Mouse (Mus musculus) heart, embryonic 13.5 days (tissue): ENCODE measurements around the gene Zfp362. TPM values are rescaled to one million over a fixed set of nuclear protein-coding genes. Genes with fewer than 3 reads are reported as not detected.

Experiments
- ATAC-seq: fragments of 200-750 bp; cut with Nextera tagmentation; 2 replicates; pipeline ENCODE4 v1.8.0; 2017; ENCODE audit warnings: moderate TSS enrichment; ENCODE audit not compliant: insufficient number of reproducible peaks, low FRiP score, low TSS enrichment; ENCODE audit errors: extremely low read depth
- H3K27ac ChIP-seq: fragments of 300-500 bp; sonication (generic); replicated peaks from 2 replicates; pipeline ENCODE4 v1.5.1; 2015; ENCODE audit warnings: moderate library complexity, mild to moderate bottlenecking, inconsistent platforms
- H3K27me3 ChIP-seq: fragments of 300-500 bp; sonication (generic); replicated peaks from 2 replicates; pipeline ENCODE4 v1.6.1; 2015; ENCODE audit warnings: mild to moderate bottlenecking, inconsistent platforms
- H3K36me3 ChIP-seq: fragments of 300-500 bp; sonication (generic); 2 replicates; pipeline ENCODE4 v1.6.1; 2015; ENCODE audit warnings: mild to moderate bottlenecking, inconsistent platforms
- H3K4me1 ChIP-seq: fragments of 300-500 bp; sonication (generic); 2 replicates; pipeline ENCODE4 v1.6.1; 2015; ENCODE audit warnings: inconsistent platforms
- H3K4me2 ChIP-seq: fragments of 300-500 bp; sonication (generic); 2 replicates; pipeline ENCODE4 v1.6.1; 2015; ENCODE audit warnings: inconsistent platforms, mild to moderate bottlenecking, moderate library complexity
- H3K4me3 ChIP-seq: fragments of 300-500 bp; sonication (generic); 2 replicates; pipeline ENCODE4 v1.5.1; 2015; ENCODE audit warnings: moderate library complexity, mild to moderate bottlenecking, inconsistent platforms
- H3K9ac ChIP-seq: fragments of 300-500 bp; sonication (generic); 2 replicates; pipeline ENCODE4 v1.6.1; 2015; ENCODE audit warnings: inconsistent platforms, mild to moderate bottlenecking, moderate library complexity
- H3K9me3 ChIP-seq: fragments of 300-500 bp; sonication (generic); 2 replicates; pipeline ENCODE4 v1.6.1; 2016; ENCODE audit warnings: inconsistent platforms
- WGBS: fragments of 180-500 bp; shearing (Covaris S2); methylation state at CpG from one replicate; pipeline ENCODE4 v1.1.7; 2015; ENCODE audit warnings: mixed read lengths; 5-methylcytosine and 5-hydroxymethylcytosine counted together
- polyA plus RNA-seq: library from polyadenylated mRNA; unstranded; fragments of >200 nt; fragmentation: Nextera tagmentation; extraction: Ambion mirVana; gene quantifications from 2 replicates; pipeline ENCODE4 v1.2.1, GENCODE M21; 2015

The Zfp362 gene
- polyA plus RNA-seq, 1 experiment from 2014 or later = 20.9 TPM

DNA sequence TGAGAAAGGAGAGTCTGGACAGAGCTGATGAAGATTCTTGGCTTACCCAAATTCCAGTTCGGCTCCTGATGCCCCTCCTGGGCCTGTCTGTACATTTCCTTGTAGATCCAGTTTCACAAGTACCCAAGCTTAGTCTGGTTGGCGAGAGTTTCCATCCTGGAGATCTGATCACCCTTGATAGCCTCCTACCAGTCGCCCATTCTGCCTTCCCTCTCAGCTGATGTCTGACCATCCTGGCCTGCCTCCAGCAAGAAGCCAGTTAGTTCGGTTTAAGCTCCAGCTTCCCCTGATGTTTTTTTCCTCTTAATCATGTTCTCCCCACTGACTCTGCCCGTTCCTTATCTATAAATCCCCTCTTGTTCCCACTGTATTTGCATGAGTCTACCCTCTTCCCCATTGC is 32.4 kb upstream of the Zfp362 start:
- H3K4me1 ChIP-seq = peaks cover 41% of the 10 kb centered on the region
- ATAC-seq = no peak
- no peak overlapping the region for H3K4me3 ChIP-seq
- WGBS = 31% methylated on average over 5 of the region's 5 CpGs
- no peaks in the 10 kb centered on the region for H3K9me3 ChIP-seq
- no peaks in the 10 kb centered on the region for H3K36me3 ChIP-seq
- no peaks in the 10 kb centered on the region for H3K27me3 ChIP-seq
- no peak overlapping the region for H3K9ac ChIP-seq
- H3K4me2 ChIP-seq = no peak overlapping the region
- peak overlapping the region; percentile 89 for H3K27ac ChIP-seq

DNA sequence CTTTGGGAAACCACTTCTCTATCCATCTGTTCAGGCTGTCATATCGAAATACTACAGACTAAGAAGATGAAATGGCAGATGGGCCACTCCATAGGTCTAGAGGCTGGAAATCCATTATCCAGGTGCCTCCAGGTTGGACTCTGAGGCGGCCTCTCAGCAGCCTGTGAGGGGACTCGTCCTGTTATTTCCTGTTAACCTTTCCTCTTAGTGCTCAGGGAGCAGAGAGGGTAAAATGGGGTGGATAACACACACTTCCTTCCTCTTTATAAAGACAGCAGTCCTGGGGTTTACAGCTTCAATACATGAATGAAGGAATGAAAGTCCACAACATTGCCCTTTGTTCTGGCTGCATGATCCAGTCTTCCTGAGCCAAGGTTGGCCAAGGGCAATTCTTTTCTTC is 18.3 kb upstream of the Zfp362 start:
- Histone ChIP-seq H3K36me3 (no peaks in the 10 kb centered on the region), H3K4me1 (0 out of 2 replicates have a peak, but pooled peaks cover 4% of the 10 kb centered on the region)
- ATAC-seq = no peak

DNA sequence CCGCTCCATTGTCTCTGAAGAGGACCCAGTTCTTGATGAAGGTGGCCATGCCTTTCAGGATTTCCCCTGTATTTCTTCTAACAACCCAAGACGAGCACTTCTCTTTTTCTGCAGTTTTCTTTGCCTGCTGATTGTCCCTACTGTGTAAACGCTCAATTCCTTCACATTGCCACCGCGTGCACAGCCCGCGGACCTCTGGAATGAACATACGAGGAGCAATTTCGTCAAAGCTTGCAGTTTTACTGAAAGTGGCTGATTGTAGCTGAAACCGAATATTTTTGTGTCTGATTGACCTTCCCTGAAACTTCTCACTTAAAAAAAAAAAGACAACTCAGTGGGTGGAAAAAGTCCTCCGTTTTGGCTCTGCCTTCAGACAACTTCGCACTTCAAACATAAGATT is 14.7 kb upstream of the Zfp362 start:
- H3K36me3 ChIP-seq = no peaks in the 10 kb centered on the region
- no peak overlapping the region for H3K4me3 ChIP-seq
- no peak overlapping the region for H3K27ac ChIP-seq
- no peaks in the 10 kb centered on the region for H3K9me3 ChIP-seq
- 63% methylated on average over 12 of the region's 12 CpGs for WGBS
- no peak overlapping the region for H3K4me2 ChIP-seq
- no peaks in the 10 kb centered on the region for H3K27me3 ChIP-seq
- no peak for ATAC-seq
- H3K4me1 ChIP-seq = peaks cover 7% of the 10 kb centered on the region; the same call in 1 of the 2 replicates
- no peak overlapping the region for H3K9ac ChIP-seq

More for the DNA sequence above, 18.3 kb upstream of the Zfp362 start:
- 60% methylated on average over 3 of the region's 3 CpGs for WGBS
- no peaks in the 10 kb centered on the region for H3K27me3 ChIP-seq
- H3K4me3 ChIP-seq = no peak overlapping the region
- H3K27ac ChIP-seq = no peak overlapping the region
- H3K9me3 ChIP-seq = no peaks in the 10 kb centered on the region
- H3K4me2 ChIP-seq = no peak overlapping the region
- H3K9ac ChIP-seq = no peak overlapping the region

DNA sequence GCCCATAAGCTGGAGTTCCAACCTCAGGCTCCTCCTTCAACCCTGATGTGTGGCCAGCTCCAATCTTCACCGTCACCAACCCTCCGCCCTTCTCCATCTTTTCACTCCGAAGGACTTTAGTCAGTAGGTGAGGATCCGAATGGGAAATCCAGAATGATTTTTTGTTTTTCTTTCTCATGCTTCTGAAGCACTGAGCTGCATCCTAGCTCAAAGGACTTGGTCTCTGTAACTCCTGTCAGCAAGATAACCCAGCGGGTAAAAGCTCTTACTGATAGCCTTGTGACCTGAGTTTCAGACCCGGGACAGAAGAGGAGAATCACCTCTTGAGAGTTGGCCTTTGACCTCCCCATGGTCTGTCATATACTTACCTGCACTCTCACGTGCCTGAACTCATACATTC is 11.2 kb upstream of the Zfp362 start:
- ATAC-seq = no peak
- no peak overlapping the region for H3K4me2 ChIP-seq
- H3K27ac ChIP-seq = no peak overlapping the region
- no peaks in the 10 kb centered on the region for H3K36me3 ChIP-seq
- no peaks in the 10 kb centered on the region for H3K27me3 ChIP-seq
- 26% methylated on average over 7 of the region's 7 CpGs for WGBS
- H3K4me3 ChIP-seq = no peak overlapping the region
- H3K9me3 ChIP-seq = no peaks in the 10 kb centered on the region
- H3K4me1 ChIP-seq = peaks cover 11% of the 10 kb centered on the region
- no peak overlapping the region for H3K9ac ChIP-seq

DNA sequence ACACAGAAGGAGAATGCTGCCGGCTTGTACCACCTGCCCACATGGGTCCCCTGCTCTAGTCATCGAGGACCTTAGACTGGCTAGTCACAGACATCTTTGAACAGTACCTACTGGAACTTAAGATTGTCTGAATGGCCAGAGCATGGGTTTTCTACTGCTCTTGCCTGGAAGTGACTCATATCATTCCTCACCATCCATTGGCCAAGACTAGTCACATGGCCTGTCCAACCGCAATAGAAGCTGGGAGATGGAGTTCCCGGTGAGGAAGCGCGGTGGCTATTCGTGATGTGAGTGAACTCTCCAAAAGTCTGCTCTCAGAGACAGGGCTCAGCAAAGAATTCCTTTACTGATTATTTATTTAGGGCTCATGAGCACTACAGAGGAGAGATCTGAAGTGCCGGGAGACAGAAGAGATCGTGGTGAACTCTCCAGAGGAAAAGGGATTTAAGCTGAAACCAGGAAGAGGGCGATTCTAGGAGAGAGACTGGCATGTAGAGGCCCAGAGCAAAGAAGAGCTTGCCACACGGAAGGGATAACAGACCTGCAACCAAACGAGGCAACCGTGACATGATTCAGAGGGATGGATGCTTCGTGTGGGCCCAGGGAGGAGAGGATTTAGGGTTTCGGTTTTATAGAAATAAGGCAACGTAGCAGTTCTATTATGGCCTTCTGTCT is 5.7 kb upstream of the Zfp362 start:
- no peak overlapping the region; the same call in 1 of the 2 replicates for H3K27ac ChIP-seq
- WGBS = 14% methylated on average over 16 of the region's 16 CpGs
- ATAC-seq = peak; percentile 76
- peak overlapping the region; percentile 83 for H3K9ac ChIP-seq
- H3K4me2 ChIP-seq = peak overlapping the region; percentile 70
- no peaks in the 10 kb centered on the region for H3K9me3 ChIP-seq
- no peaks in the 10 kb centered on the region for H3K27me3 ChIP-seq
- H3K4me3 ChIP-seq = peak overlapping the region; percentile 57
- peaks cover 17% of the 10 kb centered on the region for H3K4me1 ChIP-seq
- no peaks in the 10 kb centered on the region for H3K36me3 ChIP-seq

DNA sequence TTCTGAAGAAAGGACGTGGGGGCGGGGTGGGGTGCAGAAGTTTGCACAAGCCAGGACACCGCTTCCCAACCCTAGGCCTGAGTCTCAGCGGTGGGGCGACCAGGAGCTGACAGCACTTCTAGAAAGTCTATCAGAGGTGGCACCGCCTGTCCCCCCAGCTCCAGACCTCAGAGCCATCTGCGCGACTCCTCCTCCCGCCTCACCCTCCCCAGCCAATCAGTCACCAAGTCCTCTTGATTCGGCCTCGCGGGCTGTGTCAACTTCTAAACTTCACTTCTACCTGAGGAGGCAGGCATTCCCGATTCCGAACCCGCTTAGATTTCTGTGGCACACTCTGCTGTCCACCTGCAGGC is 958 bp upstream of the Zfp362 start:
- WGBS = 1% methylated on average over 15 of the region's 15 CpGs

DNA sequence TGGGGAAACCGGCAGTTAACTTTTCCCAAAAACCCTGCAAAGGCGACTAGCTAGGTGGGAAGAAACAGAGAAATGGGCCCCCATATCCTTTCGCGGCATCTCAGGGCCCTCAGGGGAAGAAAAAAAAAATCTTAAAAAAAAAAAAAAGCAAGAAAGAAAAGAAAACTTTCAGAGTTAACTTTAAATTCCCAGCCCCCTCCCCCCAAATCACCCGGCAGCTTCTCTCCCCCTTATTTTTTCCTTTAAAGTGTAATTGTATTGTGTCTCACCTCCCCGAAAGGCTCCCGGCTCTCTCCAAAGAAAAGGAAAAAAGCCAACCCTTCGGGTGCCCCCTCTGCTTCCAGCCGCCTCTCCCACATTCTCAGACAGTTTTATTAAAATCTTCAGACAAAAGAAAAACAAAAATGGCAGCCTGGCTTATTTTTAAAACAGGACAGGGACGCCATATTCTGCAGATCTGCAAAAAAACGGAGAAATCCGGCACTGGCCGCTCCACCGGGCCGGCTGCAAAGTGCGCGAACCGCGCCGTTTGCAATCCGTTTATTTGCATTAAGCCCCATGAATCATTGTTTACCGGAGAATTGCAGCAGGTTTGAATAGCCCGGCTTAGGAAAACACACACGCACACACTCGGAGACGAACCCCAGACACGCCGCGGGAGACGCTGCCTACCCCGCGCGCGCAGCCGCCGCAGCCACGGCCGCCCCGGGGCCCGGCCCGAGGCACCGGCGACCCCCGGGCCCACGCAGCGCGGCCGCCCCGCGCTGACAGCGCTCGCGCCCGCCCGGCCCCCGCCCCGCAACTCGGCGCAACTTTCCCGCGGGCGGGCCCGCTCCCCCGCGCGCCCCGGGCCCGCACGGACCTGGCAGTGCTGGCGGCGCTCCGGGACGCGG is 449 bp downstream of the Zfp362 start:
- ATAC-seq = 0 out of 2 replicates have a peak, but pooled peaks have one; percentile 9
- H3K9me3 ChIP-seq = no peaks in the 10 kb centered on the region
- H3K27me3 ChIP-seq = no peaks in the 10 kb centered on the region
- H3K4me1 ChIP-seq = peaks cover 50% of the 10 kb centered on the region
- peak overlapping the region; percentile 100 for H3K9ac ChIP-seq
- under 1% methylated on average over 53 of the region's 74 CpGs for WGBS
- H3K4me2 ChIP-seq = peak overlapping the region; percentile 93
- peak overlapping the region; percentile 96 for H3K27ac ChIP-seq
- no peaks in the 10 kb centered on the region for H3K36me3 ChIP-seq
- H3K4me3 ChIP-seq = peak overlapping the region; percentile 87

More for the DNA sequence above, 958 bp upstream of the Zfp362 start:
- peak overlapping the region; percentile 96 for H3K27ac ChIP-seq
- H3K36me3 ChIP-seq = no peaks in the 10 kb centered on the region
- no peaks in the 10 kb centered on the region for H3K9me3 ChIP-seq
- peak overlapping the region; percentile 100 for H3K9ac ChIP-seq
- no peaks in the 10 kb centered on the region for H3K27me3 ChIP-seq
- H3K4me1 ChIP-seq = peaks cover 42% of the 10 kb centered on the region
- H3K4me3 ChIP-seq = peak overlapping the region; percentile 87
- peak overlapping the region; percentile 93 for H3K4me2 ChIP-seq
- ATAC-seq = no peak

DNA sequence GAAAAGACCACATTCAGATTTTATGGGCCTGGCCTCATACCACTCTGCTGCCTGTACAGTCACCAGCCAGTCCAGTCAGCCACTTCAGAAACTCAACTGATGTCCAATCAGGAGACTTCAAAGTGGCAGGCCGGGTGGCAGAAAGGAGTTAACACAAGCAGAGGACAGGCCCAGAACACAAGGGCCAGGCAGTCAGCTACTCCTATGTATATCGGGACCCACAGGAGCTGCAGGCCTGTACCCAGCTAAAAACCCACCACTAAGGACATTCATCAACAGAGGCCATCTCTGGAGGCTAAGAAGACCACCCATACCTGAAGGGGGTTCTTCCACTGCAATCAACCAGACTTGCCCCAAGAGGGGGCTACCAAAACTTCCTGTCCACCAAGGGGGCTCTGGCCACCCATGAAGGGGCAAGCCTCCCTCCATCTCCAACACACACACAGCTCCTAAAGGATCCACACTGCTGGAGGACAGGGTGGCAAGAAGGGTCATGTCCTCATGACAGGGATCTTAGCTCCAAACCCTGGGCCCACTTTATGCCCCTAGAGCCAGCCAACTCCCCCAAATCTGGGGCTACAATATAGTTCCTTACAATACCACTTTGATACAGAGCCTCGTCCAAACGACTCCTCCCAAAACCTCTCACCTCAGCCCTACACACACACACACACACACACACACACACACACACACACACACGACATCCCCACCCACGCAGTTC is 1.3 kb downstream of the Zfp362 start:
- Histone ChIP-seq H3K9me3 (no peaks in the 10 kb centered on the region), H3K36me3 (no peaks in the 10 kb centered on the region), H3K4me3 (peak overlapping the region; percentile 87), H3K4me2 (peak overlapping the region; percentile 93), H3K27me3 (no peaks in the 10 kb centered on the region), H3K27ac (peak overlapping the region; percentile 96), H3K9ac (peak overlapping the region; percentile 100), H3K4me1 (peaks cover 52% of the 10 kb centered on the region)
- no peak for ATAC-seq
- 6% methylated on average over 6 of the region's 6 CpGs for WGBS

DNA sequence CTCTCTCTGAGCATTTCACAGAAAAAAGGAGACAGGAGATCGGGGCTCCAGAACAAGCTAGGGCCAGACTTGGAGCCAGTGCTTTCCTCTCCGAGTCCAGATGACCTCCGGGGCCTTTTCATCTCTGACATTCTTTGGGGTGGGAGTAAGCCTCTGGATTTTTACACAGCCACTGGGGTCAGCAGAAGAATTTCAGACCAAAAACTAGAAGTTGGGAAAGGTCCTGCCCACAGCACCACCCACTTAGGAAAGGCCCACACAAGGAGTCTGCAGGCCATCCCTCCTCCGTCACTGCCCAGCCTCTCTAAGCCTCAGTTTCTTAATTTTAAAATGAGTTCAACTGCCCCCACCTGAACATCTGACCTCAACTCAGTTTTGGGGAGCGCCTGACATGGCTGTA is 2.3 kb downstream of the Zfp362 start:
- H3K27ac ChIP-seq = peak overlapping the region; percentile 96
- peak overlapping the region; percentile 87 for H3K4me3 ChIP-seq

DNA sequence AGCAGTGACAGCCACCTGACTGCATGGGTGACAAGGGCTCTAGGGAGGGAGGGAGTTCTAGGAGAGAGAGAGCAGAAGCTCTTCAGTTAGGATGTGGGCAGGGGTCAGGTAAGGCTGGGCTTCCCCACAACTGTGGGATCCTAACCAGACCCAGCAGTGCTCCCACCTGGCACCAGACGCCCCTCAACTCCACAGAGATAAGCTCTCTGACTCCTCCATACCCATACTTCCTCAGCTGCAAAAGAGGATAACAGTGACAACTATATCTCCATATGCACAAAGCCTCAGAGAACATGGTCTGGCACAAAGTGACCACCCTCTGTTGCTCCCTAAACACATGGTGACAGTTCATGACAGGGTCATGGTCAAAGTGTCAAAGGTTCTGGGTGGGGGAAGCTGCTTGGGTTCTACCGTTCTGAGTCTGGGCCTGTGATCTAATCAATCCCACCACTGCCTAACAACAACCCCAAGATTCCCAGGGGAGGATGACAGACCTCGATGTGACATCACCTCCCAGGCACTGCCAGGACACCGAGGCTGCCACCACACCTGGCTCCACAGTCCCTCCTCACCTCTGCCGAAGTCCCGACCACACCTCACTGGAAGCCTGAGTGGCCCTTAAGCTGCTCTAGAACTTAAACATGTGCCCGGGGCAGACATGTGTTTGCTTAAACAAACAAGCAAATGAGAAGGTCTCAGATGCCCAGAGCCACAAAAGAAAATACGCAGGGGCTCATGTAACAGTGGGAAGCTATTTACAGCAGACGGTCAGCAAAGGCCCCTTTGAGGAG is 4.0 kb downstream of the Zfp362 start:
- peaks cover 74% of the 10 kb centered on the region for H3K4me1 ChIP-seq
- no peak overlapping the region for H3K4me2 ChIP-seq
- H3K27me3 ChIP-seq = no peaks in the 10 kb centered on the region
- H3K9ac ChIP-seq = peak overlapping the region; percentile 5
- no peak for ATAC-seq
- H3K4me3 ChIP-seq = no peak overlapping the region
- H3K27ac ChIP-seq = no peak overlapping the region
- H3K36me3 ChIP-seq = no peaks in the 10 kb centered on the region
- no peaks in the 10 kb centered on the region for H3K9me3 ChIP-seq
- 48% methylated on average over 9 of the region's 9 CpGs for WGBS

More for the DNA sequence above, 2.3 kb downstream of the Zfp362 start:
- H3K4me1 ChIP-seq = peaks cover 63% of the 10 kb centered on the region
- no peaks in the 10 kb centered on the region for H3K27me3 ChIP-seq
- ATAC-seq = no peak
- 47% methylated on average over 5 of the region's 5 CpGs for WGBS
- peak overlapping the region; percentile 93 for H3K4me2 ChIP-seq
- H3K9me3 ChIP-seq = no peaks in the 10 kb centered on the region
- no peaks in the 10 kb centered on the region for H3K36me3 ChIP-seq
- peak overlapping the region; percentile 100 for H3K9ac ChIP-seq
